Mouse (Mus musculus) urinary bladder, postnatal 14 days (tissue): ENCODE measurements around the gene Ccnyl1.
"Not testable (repeated sequence)": the region's sequence is repeated elsewhere in the genome, so short reads cannot be mapped to it uniquely, and the experiment has no call there.

Experiments used
- DNase-seq: peaks from one replicate; pipeline ENCODE4 v3.0.0; 2021; ENCODE audit warnings: low spot score

The Ccnyl1 gene

GRCm38 (mm10) chr1:64690213-64691013, at the start of gene Ccnyl1:
Ccnyl1 (plus strand) TSS chr1:64690455.
- peak; percentile 99 for DNase-seq

- no peak for DNase-seq
Measured at GRCm38 (mm10) chr1:64641069-64641468, 49.2 kb upstream of the Ccnyl1 start.

- DNase-seq, result not testable (repeated sequence)
Measured at GRCm38 (mm10) chr1:64642541-64642940, 47.7 kb upstream of the Ccnyl1 start.

DNA sequence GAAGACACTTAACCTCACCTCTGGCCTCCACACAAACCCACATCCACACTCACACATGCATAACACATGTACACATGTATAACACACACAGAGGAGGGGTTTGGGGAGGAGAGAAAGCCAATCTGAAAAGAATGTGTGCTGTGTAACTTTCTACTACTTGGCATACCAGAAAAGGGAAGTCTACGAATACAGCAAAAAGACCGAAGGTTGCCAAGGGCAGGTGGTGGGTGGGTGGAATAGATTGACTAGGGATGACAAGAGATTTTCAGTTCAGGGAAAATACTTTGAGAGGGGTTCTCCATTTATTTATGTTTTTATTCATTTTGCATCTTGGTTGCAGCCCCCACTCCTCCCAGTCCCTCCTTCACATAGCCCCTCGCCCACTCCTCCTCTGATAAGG, 45.7 kb upstream of the Ccnyl1 start:
- DNase-seq, result no peak

DNA sequence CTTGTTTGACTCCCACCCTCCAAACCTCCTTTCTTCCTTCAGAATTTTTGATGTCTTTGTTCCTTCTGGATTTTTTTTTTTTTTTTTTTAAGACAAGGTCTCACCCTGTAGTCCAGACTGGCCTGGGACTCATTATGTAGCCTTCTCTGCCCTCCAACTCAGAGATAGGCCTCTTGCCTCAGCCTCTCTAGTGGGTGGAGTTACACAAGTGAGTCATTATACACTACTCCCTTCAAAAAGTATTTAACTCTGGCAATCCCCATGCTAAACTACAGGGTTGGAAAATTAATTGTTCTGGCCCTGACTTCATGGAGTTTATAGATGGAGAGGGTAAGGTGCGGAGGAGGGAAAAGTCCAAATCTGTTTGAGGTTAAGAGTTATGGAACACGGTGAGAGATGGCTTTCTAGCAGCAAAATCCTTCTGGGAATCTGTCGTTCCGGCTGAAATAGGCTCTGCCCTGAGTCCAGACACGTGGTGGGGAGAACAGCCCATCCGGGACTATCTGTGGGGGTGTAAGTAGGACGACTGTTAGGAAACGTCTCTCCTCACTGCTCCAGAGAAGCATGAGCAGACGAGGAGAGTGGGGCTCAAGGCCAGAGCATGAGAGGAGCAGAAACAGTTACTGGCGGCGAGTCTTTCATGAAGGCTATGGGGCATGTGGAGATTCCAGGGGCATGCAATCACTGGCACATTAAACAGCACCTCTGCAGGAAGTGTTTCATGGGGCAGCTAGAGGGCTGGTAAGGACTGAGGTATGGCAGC, 40.7 kb upstream of the Ccnyl1 start:
- no peak for DNase-seq

DNA sequence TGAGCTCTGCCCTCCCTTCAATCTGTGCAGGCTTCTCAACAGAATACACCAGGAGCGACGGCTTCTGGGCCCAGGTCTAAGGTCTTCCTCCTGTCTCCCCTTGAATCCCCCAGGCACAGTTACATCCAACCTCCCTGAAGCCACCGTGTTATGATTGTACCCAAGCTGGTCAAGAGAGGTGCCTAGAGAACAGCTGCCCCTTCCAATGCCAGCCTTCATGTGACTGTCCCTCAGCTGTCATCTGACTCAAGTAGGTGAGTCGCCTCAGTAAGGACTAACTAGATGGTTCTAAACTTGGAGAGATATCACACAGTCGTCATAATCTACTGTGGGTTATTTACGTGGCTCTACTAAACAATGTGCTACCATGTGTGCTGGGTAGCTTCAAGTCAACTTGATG, 36.6 kb upstream of the Ccnyl1 start:
- no peak for DNase-seq

DNA sequence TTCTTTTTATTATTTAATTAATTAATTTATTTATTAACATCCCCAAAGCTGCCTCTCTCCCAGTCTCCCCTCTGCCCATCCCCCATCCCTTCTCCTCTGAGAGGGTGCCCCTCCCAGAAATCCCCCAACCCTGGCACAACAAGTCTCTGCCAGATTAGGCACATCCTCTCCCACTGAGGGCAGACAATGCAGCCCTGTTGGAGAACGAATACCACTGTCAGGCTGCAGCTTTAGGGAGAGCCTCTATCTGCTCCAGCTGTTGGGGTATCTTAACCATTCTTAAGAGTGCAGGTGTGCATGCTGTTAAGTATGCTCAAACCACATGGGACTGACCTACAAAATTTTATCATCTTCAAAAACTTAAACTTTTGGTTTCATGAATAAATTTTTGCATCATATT, 34.8 kb upstream of the Ccnyl1 start:
- no peak for DNase-seq

- no peak for DNase-seq
Measured at GRCm38 (mm10) chr1:64656423-64657129, 33.7 kb upstream of the Ccnyl1 start.

GRCm38 (mm10) chr1:64658876-64659275, 31.4 kb upstream of the Ccnyl1 start:
- DNase-seq, result no peak

DNA sequence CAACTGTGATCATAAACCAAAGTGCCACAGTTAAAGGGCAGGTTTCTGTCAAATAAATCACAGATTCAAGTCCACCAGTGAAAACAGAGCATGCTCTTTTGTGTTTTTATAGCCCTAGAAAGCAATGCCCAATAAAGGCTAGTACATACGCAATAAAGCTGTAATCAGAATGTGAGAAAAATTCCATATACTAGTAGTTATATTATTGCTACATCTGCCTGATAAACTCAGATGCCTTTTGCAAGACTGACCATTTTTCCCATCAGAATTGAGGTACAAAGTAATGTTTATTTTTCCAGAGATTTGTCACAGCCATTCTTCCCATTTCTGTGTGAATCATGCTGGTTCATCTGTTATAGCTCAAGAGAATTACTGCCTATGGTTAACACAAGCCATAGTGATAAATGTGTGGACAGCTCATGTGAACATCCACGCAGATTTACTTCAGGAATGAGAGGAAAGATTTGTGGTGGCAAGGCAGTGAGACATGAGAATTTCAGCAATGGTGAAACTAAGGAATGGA, 23.1 kb upstream of the Ccnyl1 start:
- DNase-seq, result no peak

- no peak for DNase-seq
Measured at GRCm38 (mm10) chr1:64669451-64669850, 20.8 kb upstream of the Ccnyl1 start.

- no peak for DNase-seq
Measured at GRCm38 (mm10) chr1:64673931-64674330, 16.3 kb upstream of the Ccnyl1 start.

DNA sequence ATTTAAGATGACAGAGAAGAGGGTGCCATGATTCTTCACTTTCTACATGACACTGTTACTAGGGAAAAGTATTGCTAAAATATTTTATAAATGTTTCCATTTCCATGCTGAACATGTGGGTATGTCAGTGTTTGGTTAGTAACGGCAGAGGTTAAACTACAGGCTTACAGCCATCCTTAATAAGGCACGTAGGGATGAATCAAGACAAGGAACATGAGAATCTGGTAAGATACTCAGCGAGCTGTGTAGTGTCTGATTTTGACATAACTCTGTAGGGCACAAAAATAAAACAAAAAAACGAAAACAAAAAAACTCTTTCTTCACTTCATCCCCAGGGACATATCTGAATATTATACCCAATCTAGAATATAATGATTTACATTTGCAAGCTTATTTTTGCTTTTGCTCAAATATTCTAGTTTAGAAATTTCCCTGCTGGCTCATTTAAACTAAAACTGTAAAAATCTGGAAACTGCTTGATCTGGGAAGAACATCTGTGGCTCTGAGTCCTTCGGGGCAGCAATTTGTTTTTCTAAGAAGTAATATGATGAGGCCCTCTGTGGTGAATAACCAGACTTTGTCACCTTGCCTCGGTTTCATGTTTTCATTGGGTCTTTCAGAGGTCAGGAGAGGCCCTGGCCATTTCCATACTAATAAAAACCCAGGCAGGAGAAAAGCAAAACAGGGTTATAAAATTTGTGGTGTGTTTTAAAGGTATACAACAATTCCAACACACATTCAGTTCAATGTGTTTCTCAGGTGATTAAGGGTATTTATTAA, 14.0 kb upstream of the Ccnyl1 start:
- DNase-seq, result no peak

DNA sequence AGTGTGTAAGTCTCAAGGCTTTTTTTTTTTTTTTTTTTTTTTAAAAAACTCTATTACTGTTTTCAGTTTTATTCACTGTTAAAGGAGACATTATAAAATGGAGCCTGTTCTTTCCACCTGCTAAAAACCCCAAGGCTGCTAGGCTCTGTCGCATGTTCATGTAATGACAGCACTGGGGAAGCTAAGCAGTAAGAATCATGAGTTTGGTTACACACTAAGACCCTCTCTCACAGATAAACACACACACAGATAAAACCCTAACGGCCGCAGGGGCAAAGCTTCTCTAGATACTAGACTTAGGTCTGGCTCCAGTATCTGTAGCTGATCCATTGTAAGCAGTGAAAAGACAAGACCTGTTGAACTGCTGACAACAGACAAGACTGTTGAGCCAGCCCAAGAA, 8.8 kb upstream of the Ccnyl1 start:
- DNase-seq, result no peak

DNA sequence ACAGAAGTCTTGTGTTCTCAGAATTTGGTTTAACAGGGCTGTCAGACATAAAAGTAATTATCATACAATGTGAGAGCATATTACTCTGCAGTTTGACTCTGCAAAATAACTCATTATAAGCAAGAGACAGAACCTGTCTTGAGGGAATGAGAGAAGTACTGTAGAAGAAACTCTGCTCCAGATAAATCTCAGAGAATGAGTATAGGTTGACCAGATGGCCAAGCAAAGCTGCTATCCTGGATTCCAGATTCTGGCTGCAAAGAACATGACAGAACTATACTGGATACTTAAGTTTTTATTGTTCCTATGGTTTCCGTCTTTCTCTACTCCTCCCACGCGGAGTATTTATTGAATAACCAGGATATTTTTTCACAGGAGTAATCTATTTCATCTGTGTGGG, 7.2 kb upstream of the Ccnyl1 start:
- DNase-seq, result no peak

- no peak for DNase-seq
Measured at GRCm38 (mm10) chr1:64684440-64684839, 5.8 kb upstream of the Ccnyl1 start.

DNA sequence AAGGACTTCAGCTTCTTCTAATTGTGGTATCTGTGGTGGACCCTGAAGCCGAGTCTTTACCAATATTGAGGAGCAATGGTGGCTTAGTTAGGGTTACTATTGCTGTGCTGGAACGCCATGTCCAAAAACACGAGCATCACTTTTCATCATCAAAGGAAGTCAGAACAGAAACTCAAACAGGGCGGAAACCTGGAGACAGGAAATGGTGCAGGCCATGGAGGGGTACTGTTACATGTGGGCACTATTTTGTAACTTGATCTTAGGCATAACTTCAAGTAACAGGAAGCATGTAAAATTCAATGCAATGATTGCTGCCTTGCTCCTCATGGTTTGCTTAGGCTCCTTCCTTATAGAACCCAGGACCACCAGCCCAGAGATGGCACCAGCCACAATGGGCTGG, 2.2 kb upstream of the Ccnyl1 start:
- no peak for DNase-seq

GRCm38 (mm10) chr1:64689561-64690212, 568 bp upstream of the Ccnyl1 start:
- DNase-seq, result no peak

DNA sequence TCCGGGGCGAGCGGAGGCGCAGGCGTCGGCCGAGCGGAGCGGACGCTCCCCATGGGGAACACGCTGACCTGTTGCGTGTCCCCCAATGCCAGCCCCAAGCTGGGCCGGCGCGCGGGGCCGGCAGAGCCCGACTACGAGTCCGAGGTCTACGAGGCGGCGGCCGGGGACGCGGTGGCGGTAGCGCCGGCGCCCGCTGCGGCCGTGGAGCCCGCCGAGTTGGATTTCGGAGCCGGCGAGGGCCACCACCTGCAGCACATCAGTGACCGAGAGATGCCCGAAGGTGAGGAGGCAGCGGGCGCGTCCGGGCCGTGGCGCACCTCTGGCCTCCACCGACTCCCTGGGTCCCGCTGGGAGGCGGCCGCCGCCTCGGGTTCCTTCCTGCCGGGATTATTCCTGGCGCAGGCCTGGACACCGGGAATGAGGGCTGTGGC, 881 bp downstream of the Ccnyl1 start:
- peak; percentile 39 for DNase-seq

DNA sequence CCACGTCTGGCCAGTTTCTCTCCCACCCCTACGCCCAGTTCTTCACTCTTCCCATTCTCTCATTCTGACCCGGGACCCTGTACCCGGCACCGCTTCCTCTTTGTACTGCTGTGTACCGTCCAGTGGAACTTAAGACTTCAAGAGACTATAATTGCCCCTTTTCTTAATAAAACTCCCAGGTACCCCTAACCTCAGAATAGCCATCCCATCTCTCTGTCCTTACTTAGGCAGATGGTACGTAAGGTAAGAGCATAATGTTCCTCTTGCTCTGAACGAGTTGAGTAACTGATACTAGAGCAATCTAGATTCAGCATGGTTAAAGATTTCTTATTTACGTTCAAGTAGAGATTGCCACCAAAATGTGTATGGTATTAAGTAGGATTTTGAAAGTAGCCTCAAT, 1.3 kb downstream of the Ccnyl1 start:
- no peak for DNase-seq

DNA sequence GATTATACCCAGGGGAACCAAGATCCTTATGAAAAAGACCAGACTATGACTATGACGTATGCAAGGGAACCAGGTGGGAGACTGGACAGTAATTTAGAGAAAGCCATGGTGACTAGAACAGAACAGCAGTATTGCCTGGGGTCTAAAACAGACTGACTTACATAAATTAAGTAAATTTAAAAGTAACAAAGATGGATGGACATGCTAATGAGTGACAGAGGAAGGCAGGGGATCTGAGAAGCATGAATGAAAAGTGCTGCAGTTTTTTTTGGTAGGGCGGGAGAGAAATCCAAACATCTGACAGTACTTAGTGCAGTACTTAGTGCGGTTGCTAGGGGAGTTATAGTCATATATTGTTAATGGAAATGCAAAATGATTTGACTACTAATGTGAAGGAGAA, 4.9 kb downstream of the Ccnyl1 start:
- no peak for DNase-seq
